Mouse (Mus musculus) retina, adult 2 months (tissue): ENCODE data around the gene Il5.

ENCODE experiments used
- DNase-seq: peaks from one replicate; pipeline ENCODE4 v3.0.0-alpha.2; 2012; ENCODE audit warnings: low read depth, low spot score

Gene Il5

DNA sequence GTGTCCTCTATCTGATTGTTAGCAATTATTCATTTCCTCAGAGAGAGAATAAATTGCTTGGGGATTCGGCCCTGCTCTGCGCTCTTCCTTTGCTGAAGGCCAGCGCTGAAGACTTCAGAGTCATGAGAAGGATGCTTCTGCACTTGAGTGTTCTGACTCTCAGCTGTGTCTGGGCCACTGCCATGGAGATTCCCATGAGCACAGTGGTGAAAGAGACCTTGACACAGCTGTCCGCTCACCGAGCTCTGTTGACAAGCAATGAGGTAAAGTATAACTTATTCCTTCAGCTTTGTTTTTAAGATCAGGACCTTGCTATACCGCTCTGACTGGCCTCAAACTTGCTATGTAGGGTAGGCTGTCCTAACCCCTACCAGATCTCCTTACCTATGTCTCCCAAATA lies at the start of gene Il5:
Gene Il5, plus strand, starts transcription at position 80 of the 400 bp plus-strand sequence.
- DNase-seq, result no peak

DNA sequence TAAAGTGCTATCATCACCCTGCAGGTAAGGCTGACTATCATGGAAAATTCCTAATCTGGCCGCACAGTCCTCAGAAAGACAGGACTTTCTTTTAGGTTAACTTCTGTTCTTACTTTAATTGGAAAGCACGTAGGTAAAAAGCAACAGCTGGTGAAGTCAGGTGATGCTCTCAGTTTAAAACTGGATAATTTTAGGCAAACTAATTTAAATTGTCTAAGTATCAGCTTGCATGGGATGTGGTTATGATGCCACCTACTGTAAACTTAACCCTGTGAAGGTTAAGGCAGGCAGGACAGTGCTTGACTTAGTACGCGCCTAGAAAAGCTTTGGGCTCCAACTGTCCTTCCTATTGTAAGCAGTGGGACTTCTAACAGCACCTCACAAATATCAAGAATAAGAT lies 49.2 kb upstream of the Il5 start:
- DNase-seq, result no peak

DNA sequence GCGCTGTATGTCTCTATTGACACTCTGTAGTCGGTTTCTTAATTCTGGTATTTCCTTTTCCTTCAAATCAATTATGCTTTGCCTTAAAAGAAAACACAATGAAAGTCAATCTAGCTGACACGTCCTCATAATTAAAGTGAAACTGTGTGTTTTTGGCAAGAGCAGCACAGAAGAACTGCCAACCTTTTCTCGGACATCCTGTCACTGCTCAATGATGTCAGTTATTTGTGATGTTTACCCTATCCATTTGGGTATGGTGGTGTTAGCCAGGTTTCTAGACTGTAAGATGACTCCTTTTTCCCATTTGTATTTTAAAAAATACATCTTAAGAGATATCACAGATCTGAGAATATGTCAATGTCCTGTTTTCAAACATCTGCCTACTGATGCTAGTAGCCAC lies 40.5 kb upstream of the Il5 start:
- no peak for DNase-seq

DNA sequence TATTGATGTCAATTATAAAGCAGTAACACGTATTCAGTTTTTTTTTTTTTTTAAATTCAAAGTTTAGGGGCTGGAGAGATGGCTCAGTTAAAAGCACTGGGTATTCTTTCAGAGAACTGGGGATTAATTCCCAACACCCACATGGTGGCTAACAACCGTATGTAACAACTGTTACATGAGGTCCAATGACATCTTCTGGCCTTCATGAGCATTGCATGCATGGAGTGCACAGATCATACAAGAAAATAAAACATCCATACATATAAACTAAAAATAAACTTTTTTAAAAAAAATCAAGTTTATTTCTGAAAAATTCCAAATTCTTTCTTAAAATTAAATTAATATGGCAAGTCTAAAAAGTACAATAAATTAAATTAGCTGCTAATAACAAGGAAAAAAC lies 38.9 kb upstream of the Il5 start:
- DNase-seq, result no peak

DNA sequence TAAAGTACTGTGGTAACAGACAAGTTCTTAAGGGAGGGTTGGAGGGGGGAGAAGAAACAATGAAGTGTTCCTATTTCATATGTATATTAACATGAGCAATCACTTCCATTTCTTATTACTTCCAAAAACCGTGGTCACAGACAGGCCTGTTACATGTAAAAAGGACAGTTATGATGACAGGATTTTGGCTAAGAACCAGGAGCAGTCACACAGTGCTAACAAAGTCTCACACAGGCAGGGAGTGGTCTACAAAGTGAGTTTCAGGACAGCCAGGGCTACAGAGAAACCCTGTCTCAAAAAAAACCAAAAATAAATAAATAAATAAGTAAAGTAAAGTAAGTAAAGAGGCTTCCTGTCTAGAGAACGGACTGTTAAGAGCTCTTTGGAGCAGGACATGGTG lies 38.4 kb upstream of the Il5 start:
- no peak for DNase-seq

DNA sequence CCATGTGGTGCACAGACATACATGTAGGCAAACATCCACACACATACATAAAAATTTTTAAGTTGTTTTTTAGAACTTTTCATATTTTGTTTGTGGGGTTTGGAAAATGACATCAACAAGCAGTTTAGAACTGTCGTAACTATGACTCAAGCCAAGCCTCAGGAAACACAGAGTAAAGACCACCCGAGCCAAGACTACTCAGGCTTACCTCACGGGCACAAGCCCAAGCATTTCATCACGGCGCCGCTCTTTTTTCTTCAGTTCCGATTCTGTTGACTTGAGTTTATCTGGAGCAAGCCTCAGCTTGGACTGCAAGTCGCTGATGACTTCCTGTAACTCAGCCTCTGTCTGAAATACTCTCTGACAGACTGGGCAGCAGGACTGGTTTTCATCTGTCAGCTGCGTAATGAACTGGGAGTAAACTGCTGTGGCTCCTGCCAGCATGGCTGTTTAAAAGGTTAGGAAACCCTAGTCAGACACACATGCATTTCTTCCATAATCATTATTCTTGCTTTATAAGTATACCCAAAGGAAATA lies 37.5 kb upstream of the Il5 start:
- no peak for DNase-seq

DNA sequence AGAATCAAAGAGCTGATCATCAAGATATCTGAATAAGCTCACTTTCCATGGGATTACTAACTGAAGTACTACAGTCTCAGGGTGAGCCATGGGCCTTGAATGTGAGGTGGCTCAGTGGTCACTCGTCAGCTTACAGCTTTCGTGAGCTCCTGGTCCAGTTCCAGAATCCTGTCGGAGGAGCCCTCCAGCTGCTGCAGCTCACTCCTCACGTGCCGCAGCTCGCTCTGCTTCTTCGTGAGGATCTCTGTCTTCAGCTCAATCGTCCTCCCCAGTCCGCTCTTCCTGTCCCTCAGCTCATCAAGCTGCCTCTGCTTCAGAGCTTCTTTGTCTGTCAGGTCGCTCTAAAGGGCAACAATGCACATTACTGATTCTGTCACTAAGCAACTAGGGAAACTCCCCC lies 28.6 kb upstream of the Il5 start:
- no peak for DNase-seq

DNA sequence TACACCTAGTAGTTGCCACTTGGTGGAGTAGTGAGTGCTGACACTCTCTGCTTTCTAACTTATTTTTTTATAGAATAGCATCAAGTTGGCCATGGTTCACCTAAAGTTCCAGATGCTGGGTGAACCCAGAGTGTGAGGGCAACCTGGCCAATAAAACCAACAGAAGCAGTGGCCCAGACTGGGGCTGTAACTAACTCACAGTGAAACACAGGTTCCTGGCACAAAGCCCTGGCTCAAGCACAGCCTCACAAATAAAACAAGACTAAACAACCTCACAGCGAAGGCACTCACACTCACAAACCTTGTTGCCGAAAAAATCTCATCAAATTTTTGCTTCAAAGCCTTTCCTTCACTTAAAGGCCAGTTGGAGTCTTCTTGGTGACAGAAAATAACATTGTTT lies 22.1 kb upstream of the Il5 start:
- no peak for DNase-seq

DNA sequence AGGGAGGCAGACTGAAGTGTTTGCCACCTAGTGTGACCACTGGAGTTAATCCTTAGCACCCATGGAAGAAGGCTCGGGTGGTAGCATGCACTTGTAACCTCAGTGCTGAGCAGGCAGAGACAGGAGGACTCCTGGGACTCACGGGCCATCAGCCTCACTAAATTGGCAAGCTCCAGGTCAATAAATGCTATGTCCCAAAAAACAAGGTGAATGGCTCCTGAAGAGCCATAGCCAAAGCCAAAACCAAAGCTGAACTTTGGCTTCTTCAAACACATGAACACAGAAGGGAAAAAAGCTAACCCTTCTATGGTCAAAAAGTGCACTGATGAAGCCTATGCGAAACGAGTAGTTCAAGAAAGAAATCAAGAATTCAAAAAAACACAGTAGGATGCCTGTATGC lies 21.2 kb upstream of the Il5 start:
- DNase-seq, result no peak

DNA sequence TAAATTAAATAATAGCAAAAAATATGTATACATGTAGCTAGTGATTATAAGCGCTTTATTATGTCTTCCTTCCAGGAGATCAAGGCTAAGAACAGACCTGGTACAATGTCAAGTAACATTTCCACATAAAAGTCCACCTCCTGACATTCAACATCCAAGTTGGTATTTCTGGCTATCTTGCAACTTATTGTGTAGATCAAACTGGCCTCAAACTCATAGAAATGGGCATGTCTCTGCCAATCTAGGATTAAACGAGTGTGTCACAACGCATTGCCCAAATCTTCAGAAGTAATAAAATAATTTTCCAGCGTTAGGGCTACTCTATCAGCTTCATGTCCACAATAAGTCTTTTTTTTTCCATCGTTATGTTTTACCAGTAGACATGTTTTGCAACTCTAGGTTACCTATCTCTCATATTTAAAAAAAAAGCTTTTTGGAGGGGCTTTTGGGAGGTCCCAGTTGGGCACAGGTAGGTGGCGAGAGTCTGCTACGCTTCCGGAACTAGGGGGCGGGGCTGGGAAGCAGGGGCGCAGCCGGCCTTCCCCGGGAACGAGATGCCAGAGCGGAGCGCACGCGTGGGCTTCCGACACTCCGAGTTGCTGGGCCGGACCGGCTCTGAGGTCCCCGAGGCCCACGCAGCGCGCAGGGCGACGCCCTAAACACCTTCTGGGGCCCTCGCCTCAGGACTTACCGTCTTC lies 14.2 kb upstream of the Il5 start:
- no peak for DNase-seq

DNA sequence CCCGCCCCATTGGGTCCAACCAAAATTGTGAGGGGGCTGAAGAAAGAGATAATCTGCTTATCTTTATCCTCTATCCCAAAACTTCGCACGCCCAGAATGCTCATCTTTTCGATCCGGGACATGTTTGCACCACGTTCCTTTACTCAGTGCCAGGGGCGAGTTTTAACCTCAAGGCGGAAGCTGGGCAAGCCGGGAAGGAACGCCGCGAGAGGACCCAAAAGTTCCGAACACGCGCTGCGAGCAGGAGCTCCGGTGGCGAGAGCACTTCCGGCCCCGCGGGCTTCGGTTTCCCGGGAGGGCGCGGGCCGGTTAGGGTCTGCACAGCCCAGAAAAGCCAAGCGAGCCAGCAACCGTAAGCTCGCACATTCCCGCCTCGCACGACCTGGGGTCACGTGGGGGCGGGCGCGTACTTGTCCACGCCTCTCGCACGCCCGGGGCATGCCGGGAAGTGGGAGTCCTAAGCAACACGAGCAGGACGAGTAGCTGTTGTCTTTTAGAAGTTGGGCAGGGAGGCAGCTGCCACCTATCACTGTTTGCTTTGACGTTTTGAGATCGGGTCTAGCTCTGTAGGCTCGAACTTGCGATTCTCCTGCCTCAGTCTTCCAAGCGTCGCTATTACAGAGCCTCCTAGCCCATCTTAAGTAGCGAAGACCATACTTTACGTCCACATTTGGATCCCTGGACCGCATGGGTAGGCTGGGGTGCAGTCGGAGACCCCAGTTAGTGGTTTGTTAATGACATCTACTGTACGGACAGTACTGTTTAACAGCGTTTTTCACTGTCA lies 13.5 kb upstream of the Il5 start, which contains the start of gene Rad50:
Gene Rad50, minus strand, starts transcription at position 386 of the 784 bp plus-strand sequence.
- DNase-seq, result peak; percentile 69

DNA sequence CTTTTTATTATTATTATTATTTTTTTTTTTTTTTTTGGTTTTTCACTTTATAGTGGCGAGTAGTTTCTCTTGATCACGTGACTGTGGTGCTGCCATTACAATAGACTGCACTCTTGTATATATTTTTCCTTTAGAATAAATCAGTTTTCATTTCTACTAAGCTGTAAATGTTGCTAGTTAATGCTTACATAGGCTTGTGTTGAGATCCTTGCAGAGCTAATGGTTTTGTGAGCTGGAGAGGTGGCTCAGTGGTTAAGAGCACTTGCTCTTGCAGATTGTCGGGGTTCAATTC lies 12.9 kb upstream of the Il5 start:
- DNase-seq, result no peak

DNA sequence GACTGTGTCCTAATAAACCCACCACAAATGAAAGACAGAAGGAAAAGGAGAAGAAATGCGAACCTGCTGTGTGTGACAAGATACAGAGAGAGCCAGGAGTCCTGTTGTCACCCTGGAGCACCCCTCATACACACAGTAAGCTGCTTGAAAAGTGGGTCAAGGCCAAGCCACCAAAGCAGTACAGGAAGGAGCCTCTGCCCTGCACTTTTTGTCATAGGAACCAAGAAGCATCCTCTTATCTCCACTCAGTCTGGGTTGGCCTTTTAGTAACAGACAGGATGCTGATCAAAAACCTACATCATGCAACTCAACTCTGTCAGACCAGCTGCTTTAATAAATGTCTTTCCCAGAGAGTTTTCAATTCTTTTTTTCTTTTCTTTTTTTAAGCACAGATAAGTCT lies 893 bp upstream of the Il5 start:
- DNase-seq, result no peak

DNA sequence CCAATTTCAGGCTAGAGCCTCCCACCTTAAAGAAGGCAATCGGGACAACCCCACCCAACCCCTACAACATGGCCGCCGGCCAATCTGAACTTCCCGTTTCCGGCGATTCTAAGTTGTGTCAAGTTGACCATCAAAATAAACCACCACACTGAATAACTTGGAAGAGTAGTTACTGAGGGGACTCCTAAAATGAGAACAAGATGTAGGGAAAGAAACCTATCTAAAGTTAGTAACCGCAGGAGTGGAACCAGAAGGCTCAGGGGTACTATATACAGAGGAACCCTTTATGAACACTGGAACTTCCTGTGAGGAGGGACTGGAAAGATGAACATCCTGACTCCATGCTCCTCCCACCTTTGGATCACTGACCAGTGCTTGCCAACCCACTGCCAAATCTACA lies 10.9 kb downstream of the Il5 start:
- no peak for DNase-seq

DNA sequence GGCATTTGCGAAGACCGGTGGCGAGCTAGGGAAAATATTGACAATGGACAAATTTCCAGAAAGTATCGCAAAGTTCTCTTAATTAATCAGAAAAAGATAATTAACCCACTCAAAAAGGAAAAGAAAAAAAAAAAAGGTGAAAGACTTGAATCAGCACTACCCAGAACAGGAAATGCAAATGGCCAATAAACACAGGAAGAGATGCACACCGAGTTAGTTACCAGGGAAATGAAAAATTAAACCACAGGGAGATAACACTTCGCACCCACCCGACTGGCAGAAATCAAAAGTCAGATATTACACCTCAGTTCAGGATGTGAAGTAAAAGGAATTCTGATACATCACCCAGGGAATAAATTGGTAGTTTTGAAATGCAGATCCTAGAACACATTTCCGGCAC lies 11.7 kb downstream of the Il5 start:
- no peak for DNase-seq

DNA sequence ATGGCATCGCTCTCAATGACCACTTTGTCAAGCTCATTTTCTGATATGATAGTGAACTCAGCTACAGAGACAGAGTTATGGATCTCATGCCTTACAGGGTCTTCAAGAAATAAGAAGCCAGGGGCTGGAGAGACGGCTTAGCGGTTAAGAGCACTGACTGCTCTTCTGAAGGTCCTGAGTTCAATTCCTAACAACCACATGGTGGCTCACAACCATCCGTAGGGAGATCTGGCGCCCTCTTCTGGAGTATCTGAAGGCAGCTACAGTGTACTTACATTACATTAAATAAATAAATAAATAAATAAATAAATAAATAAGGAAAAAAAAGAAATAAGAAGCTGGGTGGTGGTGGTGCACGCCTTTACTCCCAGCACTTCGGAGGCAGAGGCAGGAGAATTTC lies 13.2 kb downstream of the Il5 start:
- DNase-seq, result no peak

DNA sequence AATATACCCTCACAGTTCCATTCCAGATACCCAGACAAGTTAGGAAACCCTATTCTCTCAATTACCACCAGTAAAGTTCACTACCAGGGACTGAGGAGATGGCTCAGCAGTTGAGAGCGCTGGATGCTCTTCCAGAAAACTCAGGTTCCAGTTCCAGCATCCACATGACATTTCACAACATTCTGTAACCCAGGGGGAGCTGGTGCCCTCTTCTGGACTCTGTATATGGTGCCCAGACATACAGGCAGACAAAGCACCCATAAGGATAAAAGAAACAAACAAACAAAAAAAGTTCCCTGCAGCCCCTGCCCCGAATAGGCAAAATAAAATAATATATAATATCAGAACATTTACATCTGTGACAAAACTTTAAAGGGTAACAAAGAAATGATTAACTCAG lies 13.8 kb downstream of the Il5 start:
- DNase-seq, result no peak

DNA sequence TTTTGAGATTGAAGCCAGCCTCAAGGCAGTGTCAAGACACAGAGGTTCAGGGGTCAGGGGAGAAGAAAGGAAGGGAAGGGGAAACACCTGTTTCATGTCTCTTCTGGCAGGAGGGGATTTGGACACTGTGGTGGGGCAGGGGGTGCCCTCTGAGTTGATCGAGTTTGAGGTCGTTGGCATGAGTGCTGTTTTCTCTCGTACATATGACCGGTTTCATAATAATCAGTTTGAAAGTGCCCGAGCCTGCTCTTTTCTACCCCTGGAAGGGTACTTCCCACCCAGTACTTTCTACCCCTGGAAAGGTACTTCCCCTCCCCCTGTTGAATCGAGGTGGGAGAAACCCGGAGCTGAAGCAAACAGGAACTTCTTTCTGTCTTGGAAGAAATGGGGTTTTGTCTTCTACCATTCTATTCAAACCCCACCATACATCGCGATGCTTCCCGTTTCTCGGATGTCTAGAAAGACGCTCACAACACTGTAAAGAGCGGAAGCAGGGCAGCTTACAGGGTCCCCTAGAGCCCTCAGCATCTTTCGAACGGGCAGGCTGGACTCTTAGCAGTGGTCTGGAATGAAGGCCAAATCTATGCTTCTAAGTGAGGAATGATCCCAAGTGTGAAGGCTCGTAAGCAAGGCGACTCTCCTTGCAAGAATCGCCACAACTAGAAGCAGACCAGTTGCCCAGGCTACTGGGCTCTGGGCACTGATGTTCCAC lies 14.5 kb downstream of the Il5 start:
- DNase-seq, result no peak

DNA sequence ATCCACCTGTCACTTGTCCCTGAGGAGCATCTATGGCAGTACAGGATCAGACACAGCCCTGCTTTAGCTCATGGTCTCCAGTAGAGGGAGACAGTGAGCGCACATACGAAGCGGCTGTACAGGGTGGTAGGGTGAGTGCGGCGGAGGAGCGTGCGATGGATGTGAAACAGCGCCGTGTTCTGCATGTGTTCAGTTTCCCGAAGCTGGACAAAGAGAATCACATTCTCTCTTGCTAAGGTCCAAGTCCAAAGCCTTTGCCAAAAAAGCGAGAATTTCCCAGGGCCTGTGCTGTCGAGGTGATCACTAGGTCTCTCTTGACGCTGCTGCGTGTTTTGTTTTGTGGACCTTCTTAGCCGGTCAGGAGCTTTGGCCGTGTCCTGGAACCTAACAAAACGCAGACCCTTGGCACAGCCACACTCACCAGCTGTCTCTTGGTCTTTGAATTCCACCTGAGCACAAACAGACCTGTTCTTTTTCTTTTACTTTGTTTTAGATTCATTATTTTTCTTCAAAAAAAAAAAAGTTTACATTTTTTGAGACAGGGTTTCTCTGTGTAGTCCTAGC lies 15.2 kb downstream of the Il5 start:
- peak; percentile 57 for DNase-seq

DNA sequence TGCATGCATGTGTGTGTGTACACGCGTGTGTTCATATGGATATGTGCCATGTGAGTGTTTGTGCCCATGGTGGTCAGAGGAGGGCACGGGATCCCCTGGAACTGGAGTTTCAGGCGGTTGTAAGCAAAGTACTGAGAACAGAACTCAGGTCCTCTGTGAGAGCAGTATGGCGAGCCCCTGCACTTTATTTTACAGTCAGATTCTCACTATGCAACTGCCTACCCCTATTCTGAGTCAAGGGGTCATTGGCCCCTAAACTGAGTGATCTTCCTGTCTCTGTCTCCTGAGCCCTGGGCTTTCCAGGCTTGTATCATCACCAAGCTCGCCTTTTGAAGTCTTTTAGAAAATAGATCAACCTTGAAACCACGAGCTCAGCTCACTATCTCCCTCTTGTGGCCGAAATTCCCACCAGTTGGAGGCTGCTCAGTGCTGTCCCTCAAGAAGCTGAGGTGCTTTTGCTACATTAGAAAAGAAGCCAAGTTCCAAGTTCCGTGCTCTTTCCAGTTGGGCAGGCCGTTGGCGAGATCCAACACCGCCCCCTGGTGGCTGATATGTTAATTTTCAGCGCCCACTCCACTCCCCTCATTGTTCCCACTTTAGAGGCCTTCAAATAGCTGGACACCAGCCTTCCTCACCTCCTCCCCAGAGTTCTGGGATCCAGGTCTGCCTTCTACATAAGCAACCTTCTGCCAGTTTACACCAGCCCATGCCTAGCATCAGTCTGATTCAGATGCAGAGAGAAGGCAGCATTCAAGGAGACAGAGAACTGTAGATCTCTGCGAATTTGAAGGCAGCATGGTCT lies 16.4 kb downstream of the Il5 start:
- peak; percentile 38 for DNase-seq

DNA sequence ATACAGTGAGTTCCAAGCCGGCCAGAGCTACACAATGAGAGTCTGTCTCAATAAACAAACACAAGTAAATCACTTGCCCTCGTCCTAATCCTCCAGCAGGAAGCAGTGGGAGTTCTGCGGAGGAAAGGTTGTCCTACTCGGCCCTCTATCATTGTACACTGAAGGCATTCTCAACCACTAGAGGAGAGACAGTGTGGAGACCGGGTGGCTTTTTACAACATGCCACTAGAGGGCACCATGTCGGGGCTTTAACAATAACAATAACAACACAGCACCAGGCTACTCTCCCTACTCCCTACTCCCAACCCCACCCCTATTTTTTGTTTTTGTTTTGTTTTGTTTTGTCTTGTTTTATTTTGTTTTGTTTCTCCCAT lies 17.0 kb downstream of the Il5 start:
- DNase-seq, result no peak

DNA sequence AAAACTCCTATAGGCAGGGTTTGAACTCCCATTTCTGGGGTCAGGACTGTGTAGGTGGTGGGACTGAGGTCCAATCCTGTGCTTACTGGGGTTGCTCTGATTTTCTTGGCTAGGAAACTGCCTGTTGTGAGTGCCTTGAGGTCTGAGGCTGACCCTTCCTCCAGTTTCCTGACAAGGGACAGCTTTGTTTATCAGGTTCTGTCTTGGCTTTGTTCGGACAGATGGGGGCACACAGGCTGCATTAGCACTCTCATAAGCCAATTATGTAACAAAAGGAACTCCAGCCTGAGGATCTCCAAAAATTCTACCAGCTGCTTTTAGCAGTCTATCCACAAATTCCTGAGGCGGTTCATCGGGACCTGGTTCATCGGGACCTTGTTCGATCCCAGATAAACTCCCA lies 21.8 kb downstream of the Il5 start:
- no peak for DNase-seq
